Mouse (Mus musculus): Measurements from ENCODE around the gene Gpr137c.

Gene Gpr137c

GRCm38 (mm10) chr14:45219281-45220089 is at the start of gene Gpr137c:
Gene Gpr137c, plus strand, starts transcription at chr14:45219717.
- DNase-seq (ENCODE audit: low read depth, low spot score) = peak; percentile 99

DNA sequence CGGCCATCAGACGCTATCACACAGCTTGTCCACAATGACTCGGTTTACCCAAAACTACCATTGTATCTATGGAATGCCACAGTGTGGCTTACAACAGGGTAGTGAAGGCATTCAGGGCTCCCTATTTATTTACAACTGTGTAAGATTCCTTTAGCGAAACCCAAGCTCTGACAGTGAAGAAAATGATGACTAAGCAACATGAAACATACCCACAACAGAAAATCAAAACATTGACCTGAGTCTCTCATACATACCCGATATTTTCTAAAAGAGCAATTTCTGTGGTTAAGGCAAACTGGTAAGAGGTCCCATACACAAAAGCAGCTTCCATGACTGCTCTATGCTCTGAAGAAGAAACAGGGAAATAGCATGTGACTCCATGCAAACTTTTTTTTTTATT is 47.3 kb upstream of the Gpr137c start:
- DNase-seq (ENCODE audit: low read depth, low spot score) = no peak

GRCm38 (mm10) chr14:45175012-45175740 is 44.3 kb upstream of the Gpr137c start:
- no peak for DNase-seq (ENCODE audit: low read depth, low spot score)

DNA sequence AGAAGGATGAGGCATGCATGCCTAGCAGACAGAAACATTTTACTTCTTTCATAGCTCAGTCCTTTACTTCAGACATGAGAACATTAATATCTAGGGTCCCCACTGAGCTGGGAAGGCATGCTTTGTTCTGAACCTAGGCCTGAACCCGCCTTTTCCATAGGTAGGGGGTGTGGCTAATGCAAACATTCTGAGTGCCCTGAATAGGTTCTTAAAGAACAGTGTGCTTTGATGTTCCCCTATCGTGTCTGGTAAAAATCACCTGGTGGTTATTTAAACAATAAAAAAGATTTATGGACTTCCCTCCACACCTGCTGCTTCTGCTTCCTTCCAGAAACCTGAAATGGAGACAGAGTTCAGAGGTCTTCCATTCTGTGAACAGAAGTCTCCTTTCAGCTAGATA is 40.3 kb upstream of the Gpr137c start:
- no peak for DNase-seq (ENCODE audit: low read depth, low spot score)

DNA sequence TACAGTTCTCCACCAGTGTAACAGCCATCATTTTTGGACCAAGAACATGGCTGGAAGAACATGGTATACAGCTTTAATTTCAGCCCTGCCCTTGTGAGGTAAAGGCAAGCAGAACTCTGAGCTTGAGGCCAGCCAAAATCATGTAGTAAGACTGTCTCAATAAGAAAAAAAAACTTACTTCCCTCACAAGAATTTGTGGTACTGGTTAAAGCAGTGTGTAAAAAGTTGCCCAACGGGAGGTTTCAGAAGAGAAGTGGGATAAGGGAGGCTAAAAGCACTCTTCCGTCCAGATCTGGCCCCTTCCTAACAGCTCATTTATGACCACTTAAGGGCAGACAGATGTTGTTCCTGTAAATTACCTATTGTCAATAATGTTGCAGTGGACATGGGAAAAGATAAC is 39.9 kb upstream of the Gpr137c start:
- no peak for DNase-seq (ENCODE audit: low read depth, low spot score)

GRCm38 (mm10) chr14:45181611-45182010 is 37.9 kb upstream of the Gpr137c start:
- no peak for DNase-seq (ENCODE audit: low read depth, low spot score)

GRCm38 (mm10) chr14:45190999-45191398 is 28.5 kb upstream of the Gpr137c start:
- DNase-seq (ENCODE audit: low read depth, low spot score) = no peak

- DNase-seq (ENCODE audit: low read depth, low spot score) = no peak
Measured at GRCm38 (mm10) chr14:45200607-45201006, 18.9 kb upstream of the Gpr137c start.

GRCm38 (mm10) chr14:45210683-45211082 is 8.8 kb upstream of the Gpr137c start:
- no peak for DNase-seq (ENCODE audit: low read depth, low spot score)

DNA sequence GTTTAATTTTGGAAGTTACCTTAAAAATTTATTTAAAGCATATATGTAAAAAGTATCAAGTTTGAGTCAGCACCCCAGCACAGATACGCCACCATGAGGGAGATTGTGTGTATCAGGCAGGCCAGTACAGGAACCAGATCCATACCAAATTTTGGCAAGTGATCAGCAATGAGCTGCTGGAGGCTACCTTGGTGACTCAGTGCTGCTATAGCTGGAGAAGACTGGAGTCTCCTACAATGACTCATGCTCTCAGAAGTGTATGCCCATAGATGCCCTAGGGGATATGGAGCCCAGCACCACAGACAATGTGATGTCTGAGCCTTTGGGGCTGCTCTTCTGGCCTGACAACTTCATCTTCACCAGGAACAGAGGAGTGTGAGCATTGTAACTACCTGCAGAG is 8.1 kb upstream of the Gpr137c start:
- no peak for DNase-seq (ENCODE audit: low read depth, low spot score)

DNA sequence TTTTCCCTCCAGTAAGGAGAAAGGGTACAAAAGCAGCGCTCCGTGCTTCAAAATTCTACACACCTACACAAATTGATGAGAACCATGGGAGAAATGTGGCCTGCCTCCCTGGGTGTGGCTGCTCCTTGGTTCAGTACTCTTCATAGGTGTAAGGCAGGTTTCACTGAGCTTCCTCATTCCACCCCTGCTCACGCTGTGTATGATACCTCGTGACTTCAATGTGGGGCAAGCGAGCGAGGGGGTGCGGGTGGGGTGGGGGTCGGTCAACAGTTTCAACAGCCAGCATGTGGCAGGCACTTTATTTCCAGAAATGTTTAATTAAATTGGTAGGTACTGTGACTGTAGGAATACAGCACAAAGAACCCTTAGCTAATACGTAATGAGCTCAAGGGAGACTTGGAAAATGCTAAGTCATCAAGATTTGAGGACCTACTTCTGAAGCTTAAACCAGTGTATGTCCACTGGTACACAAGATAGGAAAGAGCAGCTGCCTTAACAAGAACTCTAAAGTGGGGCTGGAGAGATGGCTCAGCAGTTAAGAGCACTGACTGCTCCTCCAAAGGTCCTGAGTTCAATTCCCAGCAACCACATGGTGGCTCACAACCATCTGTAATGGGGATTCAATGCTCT is 2.7 kb upstream of the Gpr137c start:
- DNase-seq (ENCODE audit: low read depth, low spot score) = no peak

- DNase-seq (ENCODE audit: low read depth, low spot score) = no peak
Measured at GRCm38 (mm10) chr14:45217693-45218092, 1.8 kb upstream of the Gpr137c start.

DNA sequence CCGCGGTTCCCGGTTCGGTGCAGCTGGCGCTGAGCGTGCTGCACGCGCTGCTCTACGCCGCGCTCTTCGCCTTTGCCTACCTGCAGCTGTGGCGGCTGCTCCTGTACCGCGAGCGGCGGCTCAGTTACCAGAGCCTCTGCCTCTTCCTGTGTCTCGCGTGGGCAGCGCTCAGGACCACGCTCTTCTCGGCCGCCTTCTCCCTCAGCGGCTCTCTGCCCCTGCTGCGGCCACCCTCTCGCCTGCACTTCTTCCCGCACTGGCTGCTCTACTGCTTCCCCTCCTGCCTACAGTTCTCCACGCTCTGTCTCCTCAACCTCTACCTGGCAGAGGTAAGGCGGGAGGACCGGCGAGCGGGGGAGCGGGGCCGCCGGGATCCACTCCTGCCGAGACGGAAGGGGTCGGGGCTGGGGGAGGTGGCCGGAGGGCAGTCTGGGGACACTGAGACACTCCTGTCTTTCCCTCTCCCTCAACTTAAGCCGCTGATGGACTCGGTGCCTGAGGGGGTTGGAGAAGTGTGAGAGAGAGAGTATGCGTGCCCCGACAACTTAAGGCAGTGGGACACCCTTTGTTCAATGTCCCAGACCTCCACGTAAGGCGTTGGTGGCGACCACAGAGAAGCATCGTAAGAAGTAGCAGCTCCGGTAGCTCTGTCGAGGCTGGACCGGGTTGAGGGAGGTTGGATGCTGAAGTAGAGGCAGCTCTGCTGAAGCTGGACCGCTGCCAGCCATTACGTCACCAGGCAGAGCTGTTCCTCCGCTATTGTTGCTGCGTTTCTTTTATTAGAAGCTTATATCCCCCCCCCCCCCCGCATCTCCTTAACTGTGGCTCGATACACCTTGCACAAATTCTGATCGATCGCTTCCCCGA is 806 bp downstream of the Gpr137c start, which contains the start of gene Txndc16:
Gene Txndc16, minus strand, starts transcription at position 239 of the 867 bp plus-strand sequence.
- peak; percentile 60 for DNase-seq (ENCODE audit: low read depth, low spot score)

- DNase-seq (ENCODE audit: low read depth, low spot score) = no peak
Measured at GRCm38 (mm10) chr14:45220957-45221630, 1.6 kb downstream of the Gpr137c start.

DNA sequence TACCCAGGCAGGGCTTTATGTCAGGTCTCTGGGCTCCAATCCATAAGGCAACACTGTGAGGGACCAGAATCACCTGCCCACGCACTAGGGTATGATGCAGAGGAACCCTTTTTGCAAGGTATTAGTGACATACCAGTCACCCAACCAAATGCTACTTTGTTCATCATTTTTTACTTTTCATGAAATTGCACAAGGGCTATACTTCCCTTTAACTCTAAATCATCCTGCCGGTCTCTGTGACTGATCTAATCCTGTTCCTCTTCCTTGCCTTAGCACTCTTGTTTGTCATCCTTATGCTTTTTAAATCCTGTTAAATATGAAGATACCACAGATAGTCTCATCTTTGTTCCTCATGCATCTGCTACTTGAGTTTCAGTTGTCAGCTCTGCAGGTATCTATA is 19.5 kb downstream of the Gpr137c start:
- DNase-seq (ENCODE audit: low read depth, low spot score) = no peak

- no peak for DNase-seq (ENCODE audit: low read depth, low spot score)
Measured at GRCm38 (mm10) chr14:45241613-45242012, 22.1 kb downstream of the Gpr137c start.

DNA sequence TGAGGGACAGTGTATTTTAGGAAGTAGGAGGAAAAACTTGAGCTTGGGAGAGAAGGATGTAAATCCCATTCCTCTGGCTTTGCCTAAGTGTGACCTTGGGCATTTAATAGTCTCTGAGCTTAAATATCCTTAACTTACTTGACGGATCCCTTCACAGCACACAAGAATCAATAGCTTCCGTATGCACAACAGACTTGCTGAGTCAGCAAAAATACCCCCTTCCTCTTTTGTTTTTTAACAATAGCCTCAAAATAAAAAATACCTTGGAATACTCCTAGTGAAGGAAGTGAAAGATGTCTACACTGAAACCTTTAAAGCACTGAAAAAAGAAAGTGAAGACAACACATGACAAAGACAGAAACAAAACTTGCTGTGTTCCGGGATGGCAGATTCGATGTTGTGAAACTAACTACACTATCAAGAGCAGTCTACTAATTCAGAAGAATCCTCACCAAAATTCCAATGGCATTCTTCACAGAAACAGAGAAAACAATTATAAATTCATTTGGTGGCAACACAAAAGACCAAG is 32.1 kb downstream of the Gpr137c start:
- no peak for DNase-seq (ENCODE audit: low read depth, low spot score)

- no peak for DNase-seq (ENCODE audit: low read depth, low spot score)
Measured at GRCm38 (mm10) chr14:45263831-45264592, 44.5 kb downstream of the Gpr137c start.

- DNase-seq (ENCODE audit: low read depth, low spot score) = no peak
Measured at GRCm38 (mm10) chr14:45275816-45276215, 56.3 kb downstream of the Gpr137c start.

DNA sequence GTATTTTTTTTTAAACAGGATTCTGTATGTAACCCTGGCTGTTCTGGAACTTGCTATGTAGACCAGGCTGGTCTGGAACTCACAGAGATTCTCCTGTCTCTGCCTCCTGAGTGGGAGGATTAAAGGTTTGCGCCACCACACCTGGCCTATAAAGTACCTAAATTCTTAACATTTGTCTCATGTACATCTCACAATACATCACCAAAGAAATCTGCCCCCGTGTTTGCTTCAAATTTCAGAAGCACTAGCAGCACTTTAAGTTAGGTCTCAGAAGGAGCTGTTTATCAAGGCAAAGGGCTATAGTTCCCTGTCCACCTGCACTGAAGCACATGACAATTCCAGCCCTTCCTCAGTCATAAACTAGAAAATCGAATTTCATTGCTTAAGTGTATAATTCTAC is 62.5 kb downstream of the Gpr137c start:
- DNase-seq (ENCODE audit: low read depth, low spot score) = no peak
